Mouse (Mus musculus) CH12.LX (cell line): ENCODE measurements around the gene Frmd4a.

Source experiments
- BHLHE40 ChIP-seq: IDR thresholded peaks from 2 replicates; pipeline ENCODE4 v1.6.1; 2011; ENCODE audit warnings: mild to moderate bottlenecking, low read depth, low read length, improper control_type of control experiment
- CTCF ChIP-seq, 2 experiments: IDR thresholded peaks in 1 of 2; conservative IDR thresholded peaks in 1 of 2; 2 replicates each; pipeline ENCODE4 v1.5.1; 2011 to 2012; ENCODE audit warnings: low read depth in 2 of 2, low read length in 2 of 2, improper control_type of control experiment in 1 of 2, inconsistent platforms in 1 of 2, mild to moderate bottlenecking in 1 of 2, moderate library complexity in 1 of 2
- EP300 ChIP-seq: IDR thresholded peaks from 2 replicates; pipeline ENCODE4 v1.6.1; 2011; ENCODE audit warnings: low read length, improper control_type of control experiment
- JUND ChIP-seq: conservative IDR thresholded peaks from 2 replicates; pipeline ENCODE4 v1.6.1; 2011; ENCODE audit warnings: low read depth, low read length, improper control_type of control experiment
- MAZ ChIP-seq: IDR thresholded peaks from 2 replicates; pipeline ENCODE4 v1.6.1; 2012; ENCODE audit warnings: low read depth, mild to moderate bottlenecking, inconsistent platforms, low read length, improper control_type of control experiment, moderate library complexity
- POLR2A ChIP-seq: IDR thresholded peaks from 2 replicates; pipeline ENCODE4 v1.6.1; 2011; ENCODE audit warnings: low read depth, mild to moderate bottlenecking, improper control_type of control experiment, low read length
- TCF12 ChIP-seq: IDR thresholded peaks from 2 replicates; pipeline ENCODE4 v1.6.1; 2014; ENCODE audit warnings: low read depth, mild to moderate bottlenecking, inconsistent platforms, low read length, improper control_type of control experiment
- UBTF ChIP-seq: IDR thresholded peaks from 2 replicates; pipeline ENCODE4 v1.6.1; 2012; ENCODE audit warnings: low read depth, mild to moderate bottlenecking, inconsistent platforms, low read length, improper control_type of control experiment, moderate library complexity
- ZNF384 ChIP-seq: IDR thresholded peaks from 2 replicates; pipeline ENCODE4 v1.6.1; 2012; ENCODE audit warnings: low read depth, low read length, improper control_type of control experiment, inconsistent platforms

- TF ChIP-seq ZNF384 (no peak), EP300 (no peak), POLR2A (no peak), BHLHE40 (no peak), UBTF (no peak), MAZ (no peak), JUND (no peak), CTCF (conservative IDR thresholded peaks at IDR 0.05 in 1 of 2, IDR thresholded peaks at IDR 0.05 in 1 of 2; ENCODE audit: low read depth in 2 of 2, low read length in 2 of 2) (no peak), TCF12 (no peak)
These were observed 314.9 kb downstream of the Frmd4a start for GRCm38 (mm10) chr2:4332441-4332840.
